Mouse (Mus musculus) left cerebral cortex, adult 8-10 months (tissue): Measurements from ENCODE around the gene Ppp1r27. TPM values are rescaled to one million over a fixed set of nuclear protein-coding genes. Genes with fewer than 3 reads are reported as not detected.
"Not testable (repeated sequence)": the region's sequence is repeated elsewhere in the genome, so short reads cannot be mapped to it uniquely, and the experiment has no call there.

ENCODE experiments used
- DNase-seq, 2 experiments: peaks; one replicate each; pipeline ENCODE4 v3.0.0; 2022; ENCODE audit warnings: low spot score in 2 of 2
- total RNA-seq, 4 experiments: library from RNA; stranded (reverse); gene quantifications; 2 replicates each; pipeline ENCODE4 v1.2.4; 2022

Gene Ppp1r27
- total RNA-seq, 4 experiments from 2014 or later = not detected

DNA sequence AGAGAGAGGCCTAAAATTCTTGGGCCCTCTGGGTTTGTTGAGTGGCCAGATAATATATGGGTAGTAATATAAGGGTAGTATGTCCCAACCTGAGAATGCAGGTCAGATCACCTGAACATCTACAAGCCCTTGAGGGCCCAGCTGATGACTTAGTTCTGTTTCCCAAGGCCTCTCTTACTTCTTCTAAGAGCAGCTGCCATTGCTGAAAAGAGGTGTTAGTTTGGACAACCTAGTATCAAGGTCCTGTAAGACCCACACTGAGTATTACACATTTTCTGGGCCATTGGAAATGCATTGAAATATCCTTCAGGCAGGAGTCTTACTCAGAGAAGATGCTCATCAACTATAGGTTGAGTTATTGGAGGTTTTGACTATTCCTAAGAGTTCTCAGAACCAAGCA is 25.0 kb upstream of the Ppp1r27 start:
- DNase-seq = no peak

DNA sequence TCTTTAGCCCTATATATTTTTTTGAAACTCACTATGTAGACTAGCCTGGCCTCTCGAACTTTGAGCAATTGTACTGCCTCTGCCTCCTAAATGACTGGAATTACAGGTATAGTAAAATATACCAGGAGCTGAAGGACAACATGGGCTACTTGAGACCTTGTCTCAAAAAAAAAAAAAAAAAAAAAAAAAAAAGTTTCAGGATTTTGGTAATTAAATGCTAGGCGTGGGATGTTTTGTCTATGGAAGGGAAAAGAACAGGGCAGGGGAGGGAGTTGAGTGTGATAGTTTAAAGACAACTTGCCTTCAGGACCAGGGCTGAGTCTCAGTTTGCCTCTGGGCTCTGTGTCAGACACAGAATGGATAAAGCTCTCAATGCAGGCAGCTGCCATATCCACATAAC is 24.1 kb upstream of the Ppp1r27 start:
- DNase-seq = no peak

DNA sequence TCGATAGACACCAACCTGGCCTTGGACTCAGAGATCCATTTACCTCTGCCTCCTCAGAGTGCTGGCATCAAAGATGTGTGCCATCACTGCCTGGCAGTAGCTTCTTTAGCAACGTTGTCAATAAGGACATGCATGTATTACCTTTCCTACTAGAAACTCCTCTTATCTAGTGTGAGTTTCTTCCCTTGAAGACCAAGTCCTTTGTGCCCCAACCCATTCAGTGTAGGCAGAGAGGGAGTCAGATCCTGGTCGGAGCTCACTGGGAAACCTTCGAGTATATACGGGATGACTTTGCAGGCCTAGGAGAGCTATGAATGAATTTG is 23.3 kb upstream of the Ppp1r27 start:
- DNase-seq = no peak

DNA sequence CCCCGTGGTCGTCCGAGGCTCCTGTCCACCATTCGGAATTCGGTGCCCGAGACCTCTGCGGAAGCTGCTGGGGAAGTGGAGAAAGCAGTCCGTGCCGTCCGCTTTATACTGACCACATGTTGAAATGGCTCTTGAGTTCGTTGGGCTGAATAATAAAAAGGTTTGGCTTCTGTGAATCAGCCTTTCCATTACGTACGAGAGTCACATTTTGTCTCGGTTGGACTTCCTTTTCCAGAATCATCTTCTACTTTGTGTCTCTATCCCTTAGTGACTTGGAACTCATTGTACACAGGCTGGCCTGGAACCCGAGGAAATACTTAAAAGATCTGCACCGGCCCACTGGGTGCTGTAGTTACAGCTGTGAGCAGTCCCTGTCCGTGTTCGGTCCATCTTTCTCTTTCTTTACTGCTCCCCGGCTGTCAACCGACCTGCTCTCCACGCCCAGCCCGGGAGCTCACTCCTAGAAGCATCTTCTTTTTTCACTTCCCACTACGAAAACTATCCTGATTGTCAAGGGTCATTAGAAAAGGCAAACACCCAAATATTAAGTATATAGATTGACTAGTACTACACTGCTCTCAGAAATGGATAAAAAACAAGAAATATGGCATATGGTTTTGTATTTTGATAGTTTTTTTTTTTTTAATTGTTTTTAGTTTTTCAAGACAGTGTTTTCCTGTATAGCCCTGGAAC is 22.8 kb upstream of the Ppp1r27 start:
- DNase-seq = no peak

DNA sequence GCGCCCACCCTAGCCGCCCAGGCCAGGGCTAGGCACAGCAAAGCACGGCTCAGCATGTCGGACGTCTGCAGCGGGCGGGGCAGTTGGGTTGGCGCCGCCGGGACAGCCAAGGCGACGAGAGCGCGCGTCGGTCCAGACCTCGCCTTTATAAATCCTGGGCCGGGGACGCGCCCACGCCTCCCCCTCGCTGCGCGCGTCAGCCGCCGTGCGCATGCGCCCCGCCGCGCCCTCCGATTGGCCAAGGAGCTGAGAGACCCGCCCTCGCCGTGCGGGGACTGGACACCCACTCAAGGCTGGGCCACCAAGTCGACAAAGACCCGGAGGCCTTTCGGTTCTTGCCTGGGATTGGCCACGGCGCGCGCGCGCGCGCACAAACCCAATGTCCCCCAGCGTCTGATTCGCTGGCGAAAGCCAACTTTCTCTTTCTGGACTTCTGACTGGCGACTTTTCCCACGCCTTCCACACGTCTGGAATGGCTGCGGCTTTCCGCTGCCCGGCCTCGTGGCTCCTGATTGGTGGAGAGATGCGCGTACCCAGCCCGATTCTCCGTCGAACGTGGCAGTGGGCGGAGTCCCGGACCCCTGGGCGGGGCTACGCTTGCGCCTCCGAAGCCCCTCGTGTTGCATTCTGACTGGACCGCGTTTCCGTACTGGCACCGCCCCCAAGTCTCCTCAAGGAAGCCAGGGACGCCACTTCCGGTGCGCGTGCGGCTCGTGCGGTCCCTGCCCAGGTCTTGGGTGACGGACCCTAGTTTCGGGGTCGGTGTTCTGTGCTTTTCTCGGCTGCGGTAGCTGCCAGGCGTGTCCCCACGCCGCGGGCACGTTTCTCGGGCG is 22.0 kb upstream of the Ppp1r27 start, which contains the start of gene P4hb:
P4hb (minus strand) TSS at position 502 of the 833 bp plus-strand sequence.
- peak; percentile 97 to 100 for DNase-seq

DNA sequence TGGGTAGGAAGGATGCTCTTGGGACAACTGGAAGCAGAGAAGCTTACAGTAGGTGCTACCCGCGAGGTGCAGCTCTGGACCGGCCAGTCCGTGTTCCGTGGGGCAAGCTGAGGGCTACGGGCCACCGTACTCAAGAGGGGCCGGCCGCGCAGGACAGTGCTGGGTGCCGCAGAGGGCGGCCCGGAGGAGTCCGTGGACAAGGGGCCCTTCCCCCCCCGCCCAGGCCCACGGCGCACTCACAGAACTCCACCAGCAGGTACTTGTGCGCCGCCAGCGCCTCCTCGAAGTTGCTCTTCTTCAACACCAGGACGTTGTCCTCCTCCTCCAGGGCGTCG is 21.5 kb upstream of the Ppp1r27 start:
- no peak for DNase-seq

DNA sequence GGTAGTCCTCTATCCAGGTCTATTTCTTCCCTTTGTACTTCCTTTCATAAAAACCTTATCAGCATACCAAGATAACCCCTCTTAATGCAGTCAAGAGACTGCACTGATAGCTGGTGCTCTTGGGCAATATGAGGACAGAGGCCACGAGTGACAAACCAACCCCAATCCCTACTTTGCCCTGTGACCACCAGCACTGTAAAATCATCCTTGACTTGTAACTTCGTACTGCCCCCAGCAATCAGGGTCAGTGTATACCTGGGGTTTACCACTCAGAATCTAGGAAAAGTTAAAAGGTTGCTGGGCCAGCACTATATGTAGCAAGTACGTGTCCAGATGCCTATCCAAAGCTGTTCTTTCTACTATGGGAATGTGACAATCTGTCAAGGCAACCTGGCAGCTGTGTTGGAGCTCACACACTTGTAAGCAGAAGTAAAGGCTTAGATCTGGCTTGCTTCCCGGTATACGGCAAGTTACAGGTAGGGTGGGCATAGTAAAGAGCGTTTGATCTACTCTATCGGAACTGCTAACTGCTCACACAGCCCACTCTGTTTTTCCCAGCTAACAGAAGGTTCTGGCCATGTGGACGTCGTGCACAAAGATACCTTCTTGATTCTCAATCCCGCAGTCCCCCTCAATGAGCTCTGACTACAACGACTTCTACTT is 21.0 kb upstream of the Ppp1r27 start:
- no peak for DNase-seq

DNA sequence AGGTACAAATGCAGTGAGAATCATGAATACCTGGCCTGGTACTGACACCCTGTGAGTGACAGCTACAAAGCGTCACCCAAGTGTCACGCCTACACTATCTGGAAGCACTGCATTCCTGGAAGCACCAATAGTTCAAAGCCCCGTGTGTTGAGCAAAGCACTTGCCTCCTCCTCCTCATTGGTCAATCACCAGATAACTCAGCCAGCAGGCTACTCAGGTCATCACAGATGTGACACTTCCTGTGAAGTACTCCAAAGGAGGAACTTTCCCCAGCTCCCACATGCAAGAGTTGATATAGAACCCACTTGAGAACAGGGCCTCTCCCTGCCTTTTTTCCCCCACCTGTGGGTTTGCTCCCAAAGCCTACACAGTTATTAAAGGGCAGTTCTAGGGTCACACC is 20.2 kb upstream of the Ppp1r27 start:
- no peak for DNase-seq

DNA sequence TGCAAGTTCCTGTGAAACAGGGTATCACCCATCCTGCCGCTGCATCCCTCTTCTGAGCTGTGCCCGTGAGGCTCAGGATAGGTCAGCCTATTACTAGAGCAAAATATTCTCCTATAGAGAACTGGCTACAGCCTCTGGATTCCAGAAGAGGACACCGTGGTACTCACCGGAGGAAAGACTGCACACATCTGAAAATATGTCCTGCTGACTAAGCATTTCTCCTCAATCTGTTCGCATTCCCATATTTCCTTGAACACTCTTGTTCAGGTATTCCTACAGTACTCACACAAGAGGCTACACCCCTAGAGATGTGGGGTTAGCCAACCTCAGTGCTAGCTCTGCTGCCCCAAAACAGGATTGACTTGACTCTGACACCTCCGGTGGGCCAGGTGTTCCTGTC is 17.4 kb upstream of the Ppp1r27 start:
- DNase-seq = no peak

DNA sequence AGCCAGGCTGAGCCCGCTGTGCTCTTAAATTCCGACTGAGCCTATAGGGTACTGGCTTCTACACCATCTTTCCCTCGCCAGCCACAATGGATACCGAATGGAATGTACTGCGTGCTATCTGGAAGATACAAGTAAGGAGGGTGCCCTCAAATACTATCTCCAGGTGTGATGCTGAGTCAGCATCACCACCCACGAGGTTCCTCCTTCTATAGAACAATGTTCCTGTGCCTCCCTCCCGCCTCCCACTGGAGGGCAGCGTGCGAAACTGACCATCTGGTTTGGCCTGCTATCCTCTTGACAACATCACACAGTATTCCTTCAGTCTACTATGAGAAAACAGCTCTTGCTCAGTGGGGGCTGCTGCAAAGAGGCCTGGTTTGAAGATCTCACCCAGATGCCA is 14.2 kb upstream of the Ppp1r27 start:
- no peak for DNase-seq

DNA sequence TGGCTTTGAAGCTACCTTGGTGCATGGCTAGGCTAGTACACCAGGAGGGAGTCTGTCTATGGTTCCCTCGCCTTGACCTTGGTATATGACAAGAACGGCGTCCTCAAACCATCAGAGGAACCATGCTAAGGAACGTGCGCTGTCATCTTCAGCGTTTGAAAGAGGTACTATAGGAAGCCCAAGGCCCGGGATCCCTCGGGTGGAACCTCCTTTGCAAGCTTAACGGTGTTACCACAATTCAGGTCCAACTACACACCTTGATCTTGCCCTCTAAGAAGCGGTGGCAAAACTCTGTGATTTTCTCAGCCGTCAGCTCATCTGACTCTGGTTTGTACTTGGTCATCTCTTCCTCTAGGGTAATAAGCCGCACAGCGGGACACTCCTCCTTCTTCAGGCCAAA is 12.0 kb upstream of the Ppp1r27 start:
- DNase-seq = no peak

DNA sequence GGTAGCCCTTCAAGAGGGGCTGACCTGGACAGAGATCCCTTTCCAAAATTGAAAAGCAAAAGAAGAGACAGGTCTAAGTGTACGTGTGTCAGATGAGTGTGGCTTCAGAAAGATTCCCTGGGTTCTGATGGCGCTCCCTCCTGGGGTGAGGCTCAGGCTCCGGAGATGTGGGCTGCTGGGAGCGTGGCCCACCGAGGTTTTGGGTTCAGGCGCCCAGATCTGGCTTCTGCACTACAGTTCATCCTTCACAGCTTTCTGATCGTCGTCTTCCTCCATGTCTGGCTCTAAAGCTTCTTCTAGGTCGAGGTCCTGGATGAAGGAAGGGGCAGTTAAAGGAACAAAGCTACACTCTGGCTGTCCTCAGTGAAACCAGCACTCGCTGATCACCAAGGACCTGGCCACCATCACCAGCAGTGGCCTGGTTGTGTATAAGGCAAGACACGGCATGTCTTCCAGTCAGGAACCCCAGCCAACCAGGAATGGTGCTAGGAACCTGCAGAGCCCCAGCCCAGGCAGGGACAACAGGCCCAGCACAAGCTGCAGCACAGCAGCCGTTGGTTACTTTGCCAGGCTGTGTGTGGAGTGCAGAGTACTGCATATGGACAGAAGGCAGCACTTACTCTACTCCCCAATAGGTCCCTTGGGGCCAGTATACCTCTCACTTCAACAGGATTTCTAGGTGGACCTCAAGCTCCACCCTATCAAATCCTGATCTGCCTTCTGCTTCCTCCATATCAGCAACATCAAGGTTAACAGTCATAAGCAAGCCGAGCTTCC is 10.2 kb upstream of the Ppp1r27 start:
- no peak for DNase-seq

DNA sequence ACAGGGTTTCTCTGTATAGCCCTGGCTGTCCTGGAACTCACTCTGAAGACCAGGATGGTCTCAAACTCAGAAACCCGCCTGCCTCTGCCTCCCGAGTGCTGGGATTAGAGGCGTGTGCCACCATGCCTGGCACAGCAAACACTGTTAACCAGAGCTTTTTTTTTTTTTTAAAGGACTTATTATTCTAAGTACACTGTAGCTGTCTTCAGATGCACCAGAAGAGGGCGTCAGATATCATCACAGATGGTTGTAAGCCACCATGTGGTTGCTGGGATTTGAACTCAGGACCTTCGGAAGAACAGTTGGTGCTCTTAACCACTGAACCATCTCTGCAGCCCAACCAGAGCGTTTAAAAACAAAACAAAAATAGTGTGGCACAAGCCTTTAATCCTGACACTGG is 7.9 kb upstream of the Ppp1r27 start:
- not testable (repeated sequence) for DNase-seq

DNA sequence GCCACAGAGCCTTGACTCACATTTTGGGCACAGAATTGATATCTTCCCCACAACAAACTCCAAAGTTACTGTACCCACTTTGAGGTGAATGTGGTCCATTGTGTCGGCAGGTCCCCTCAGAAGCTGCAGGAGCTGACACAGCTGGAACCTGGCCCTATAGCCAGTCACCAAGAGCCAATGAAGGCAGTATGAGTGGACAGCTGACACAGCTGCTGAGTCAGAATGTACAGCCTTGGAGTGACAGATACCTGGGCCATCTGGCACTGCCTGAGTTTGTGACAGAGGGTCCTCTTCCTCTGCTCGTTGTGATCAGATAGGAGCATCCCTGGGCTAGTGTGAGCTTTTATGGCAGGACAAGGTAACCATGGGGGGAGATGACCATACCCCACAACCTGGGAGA is 4.3 kb upstream of the Ppp1r27 start:
- no peak for DNase-seq

DNA sequence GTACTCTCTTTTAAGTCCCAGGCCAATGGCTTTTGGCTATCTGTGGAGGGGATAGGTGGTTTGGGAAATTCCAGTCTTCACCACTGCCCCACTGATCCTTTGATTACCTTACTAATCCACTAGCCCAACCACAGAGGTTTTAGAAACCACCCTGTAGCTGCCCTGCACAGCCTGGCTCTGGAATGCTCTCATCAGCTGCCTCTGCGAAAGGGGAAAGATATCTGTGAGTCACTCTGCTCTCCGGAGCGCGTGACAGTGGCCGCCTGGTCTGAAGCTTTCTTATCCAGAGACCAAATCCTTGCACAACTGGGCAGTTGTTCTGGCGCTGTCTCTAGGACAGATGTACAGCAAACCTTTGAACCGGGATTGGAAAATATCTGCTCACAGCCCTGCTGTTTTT is 3.9 kb upstream of the Ppp1r27 start:
- DNase-seq = no peak

DNA sequence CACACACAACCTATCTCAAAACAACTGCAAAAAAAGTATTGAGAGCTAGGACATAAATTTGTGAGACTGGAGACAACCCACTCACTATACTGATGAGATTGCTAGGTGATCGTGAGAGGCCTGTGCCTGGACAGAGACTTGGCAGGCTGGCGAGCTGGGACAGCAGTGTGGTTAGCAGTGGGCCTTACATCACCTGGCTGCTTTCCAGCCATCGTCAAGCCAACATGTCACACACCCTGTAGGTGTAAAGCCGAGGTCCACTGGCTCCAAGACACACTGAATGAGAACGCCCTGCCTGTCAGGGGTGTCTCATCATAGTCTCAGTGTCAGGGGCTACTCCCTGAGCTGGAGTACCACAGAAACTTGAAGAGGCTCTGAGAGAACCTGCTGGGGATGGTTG is 1.8 kb upstream of the Ppp1r27 start:
- no peak for DNase-seq

DNA sequence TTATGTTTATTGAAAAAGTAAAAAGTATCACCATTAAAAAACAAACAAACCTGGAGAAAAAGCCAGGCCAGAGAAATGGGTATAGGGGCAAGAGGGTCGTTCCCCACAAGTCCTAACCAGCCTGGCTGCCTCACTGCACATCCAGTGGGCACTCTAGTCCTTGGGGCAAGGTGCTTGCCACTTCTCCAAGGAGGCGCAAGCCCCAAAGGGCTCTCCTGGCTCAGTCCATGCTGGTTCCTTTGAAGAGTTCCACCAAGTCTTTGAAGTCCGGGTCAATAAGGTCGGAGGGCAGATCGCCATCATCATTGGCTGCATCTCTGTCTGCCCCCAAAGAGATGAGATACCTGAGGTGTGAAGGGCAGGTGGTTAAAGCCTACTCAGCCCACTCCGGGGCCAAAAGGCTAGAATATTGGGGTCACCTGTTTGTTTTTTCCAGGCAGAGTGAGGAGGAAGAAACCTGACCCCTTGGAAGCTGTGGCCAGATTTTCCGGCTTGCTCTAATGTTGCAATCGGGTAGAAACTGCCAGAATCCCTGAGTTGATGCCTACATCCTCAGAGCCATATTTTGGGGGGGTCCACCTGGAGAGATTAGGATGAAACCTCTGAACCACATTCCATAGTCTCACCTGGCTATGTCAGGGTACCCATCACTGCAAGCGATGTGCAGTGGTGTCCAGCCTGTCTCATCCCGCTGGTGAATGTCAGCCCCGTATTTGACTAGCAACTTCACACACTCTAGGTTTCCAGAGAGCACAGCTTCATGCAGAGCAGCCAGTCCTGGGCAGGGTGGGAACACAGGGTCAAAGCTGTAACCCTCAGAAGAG is 734 bp downstream of the Ppp1r27 start:
- no peak for DNase-seq

DNA sequence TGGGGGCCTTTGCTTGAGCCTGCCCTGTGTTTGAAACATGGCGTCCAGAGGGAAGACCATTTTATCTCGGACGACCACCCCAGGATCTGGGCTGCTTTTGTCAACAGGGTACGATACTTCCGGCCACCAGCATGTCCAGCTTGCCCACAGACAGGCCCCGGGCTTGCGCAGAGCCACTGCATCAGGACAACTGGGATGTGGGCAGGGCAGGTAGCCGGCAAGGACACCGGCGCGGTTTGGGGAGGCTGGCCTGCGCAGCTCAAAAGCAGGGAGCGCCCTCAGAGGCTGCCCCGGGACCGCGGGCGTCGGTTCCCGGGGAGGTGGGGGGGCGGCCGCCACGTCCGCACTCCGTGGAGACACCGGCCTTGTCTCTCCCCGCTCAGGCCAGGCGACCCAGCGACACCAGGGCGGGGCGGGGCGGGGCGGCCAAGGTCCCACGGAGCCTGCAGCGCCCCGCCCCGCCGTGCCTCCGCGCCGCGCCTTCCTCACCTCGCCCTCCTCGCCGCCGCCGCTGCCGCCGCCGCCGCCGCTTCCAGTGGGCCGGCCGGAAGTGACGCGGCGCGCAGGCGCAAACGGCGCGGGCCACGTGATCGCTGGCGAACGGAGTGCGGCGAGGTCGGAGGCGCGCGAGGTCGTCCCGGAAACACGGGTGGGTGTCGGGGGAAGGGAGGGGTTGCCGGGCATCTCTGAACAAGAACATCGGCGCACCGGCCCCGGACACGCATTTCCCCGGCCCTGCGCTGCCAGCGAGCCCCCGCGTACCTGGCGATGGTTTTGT is 1.6 kb downstream of the Ppp1r27 start, which contains the start of gene Mcrip1:
Mcrip1 (minus strand) TSS at position 560 of the 778 bp plus-strand sequence.
- peak; percentile 83 to 88 for DNase-seq

DNA sequence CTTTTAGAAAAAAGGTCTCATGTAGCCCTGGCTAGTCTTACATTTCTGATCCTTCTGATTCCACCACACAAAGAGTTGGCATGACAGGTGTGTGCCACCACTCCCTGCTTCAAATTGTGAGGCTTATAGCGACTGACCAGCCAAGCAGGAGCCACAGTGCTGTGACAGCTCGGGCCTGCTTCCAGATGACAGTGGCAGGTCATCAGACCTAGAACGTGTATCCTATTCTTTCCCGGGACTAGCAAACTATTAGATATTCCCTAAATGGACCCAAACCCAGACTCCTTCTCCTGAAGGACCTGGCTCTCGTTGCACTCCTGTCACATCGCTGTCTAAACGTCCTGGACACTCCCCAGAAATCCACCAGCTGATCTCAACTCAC is 2.2 kb downstream of the Ppp1r27 start:
- DNase-seq = no peak

DNA sequence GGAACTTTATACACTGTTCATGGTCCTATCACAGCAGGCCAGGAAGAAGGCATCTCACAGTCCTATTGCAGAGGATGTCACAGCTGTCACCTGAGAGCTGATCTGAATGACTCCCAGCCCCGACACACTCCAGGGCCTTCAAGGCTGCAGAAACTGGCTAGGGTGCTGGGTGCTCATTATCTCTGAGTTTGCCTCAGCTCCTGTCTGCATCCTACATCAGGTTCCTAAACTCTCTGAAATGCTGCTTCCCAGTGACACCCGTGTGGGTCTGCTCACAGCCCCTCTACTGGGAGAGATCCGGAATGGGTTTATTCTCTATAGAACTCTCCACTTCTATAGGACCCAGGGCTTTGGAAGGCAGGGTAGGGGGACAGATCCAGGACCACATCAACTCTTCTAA is 2.7 kb downstream of the Ppp1r27 start:
- no peak for DNase-seq
